Mouse (Mus musculus): ENCODE results near the gene Carnmt1.

DNA sequence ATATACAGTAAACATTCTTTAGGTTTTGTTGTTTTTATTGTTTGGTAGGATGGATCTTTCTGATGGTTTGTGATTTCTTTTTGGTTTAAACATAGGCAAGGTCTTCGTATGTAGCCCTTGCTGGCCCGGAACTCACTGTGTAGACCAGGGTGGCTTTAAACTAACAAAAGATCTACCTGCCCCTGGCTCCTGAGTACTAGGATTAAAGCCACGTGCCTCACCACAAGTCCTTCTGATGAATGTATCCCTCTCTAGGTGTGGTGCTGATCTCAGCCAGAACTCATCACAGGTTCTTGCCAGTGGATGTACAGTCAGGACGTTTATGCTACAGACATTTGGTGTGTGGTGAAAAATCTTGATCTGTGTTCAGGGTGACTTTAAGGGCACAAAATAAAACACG, 32.6 kb upstream of the Carnmt1 start:
- TF ChIP-seq CTCF (IDR thresholded peaks at IDR 0.05; ENCODE audit: borderline replicate concordance, insufficient read depth, low read depth, low read length) (no peak), POLR2A (IDR thresholded peaks at IDR 0.05; ENCODE audit: borderline replicate concordance, insufficient read depth, low read length) (no peak)

Measured in cerebellum, adult 2 months (tissue).